Mouse (Mus musculus): ENCODE measurements around the gene Zfyve26. TPM values are rescaled to one million over a fixed set of nuclear protein-coding genes. Genes with fewer than 3 reads are reported as not detected.

The Zfyve26 gene
- polyA plus RNA-seq, 1 experiment from 2014 or later, result 13.7 TPM

- no peaks in the 10 kb centered on the region for H3K4me1 ChIP-seq (ENCODE audit: control insufficient read depth, insufficient read depth, low read length)
- no peaks in the 10 kb centered on the region for H3K9me3 ChIP-seq (replicated peaks; ENCODE audit: control insufficient read depth, low read length)
- WGBS (ENCODE audit: insufficient replicate concordance), result 61% methylated on average over 6 of the region's 6 CpGs
- no peak for ATAC-seq (replicated peaks; ENCODE audit: insufficient number of reproducible peaks, low FRiP score, low TSS enrichment)
- H3K27me3 ChIP-seq (ENCODE audit: control insufficient read depth, insufficient read depth, low read length), result no peaks in the 10 kb centered on the region
- H3K9ac ChIP-seq (ENCODE audit: low read depth, low read length), result no peak overlapping the region
- H3K27ac ChIP-seq (ENCODE audit: low read depth, low read length), result no peak overlapping the region
- H3K36me3 ChIP-seq (ENCODE audit: control insufficient read depth, insufficient read depth, low read length), result peaks cover 20% of the 10 kb centered on the region
- H3K4me2 ChIP-seq, result no peak overlapping the region
- no peak overlapping the region for H3K4me3 ChIP-seq (ENCODE audit: low read depth, low read length)
Measured at GRCm38 (mm10) chr12:79242921-79243320, 53.2 kb downstream of the Zfyve26 start.

GRCm38 (mm10) chr12:79241985-79242384 lies 54.1 kb downstream of the Zfyve26 start:
- H3K27ac ChIP-seq (ENCODE audit: low read depth, low read length), result no peak overlapping the region
- no peaks in the 10 kb centered on the region for H3K27me3 ChIP-seq (ENCODE audit: control insufficient read depth, insufficient read depth, low read length)
- no peaks in the 10 kb centered on the region for H3K9me3 ChIP-seq (replicated peaks; ENCODE audit: control insufficient read depth, low read length)
- H3K9ac ChIP-seq (ENCODE audit: low read depth, low read length), result no peak overlapping the region
- no peak overlapping the region for H3K4me2 ChIP-seq
- 90% methylated on average over 2 of the region's 2 CpGs for WGBS (ENCODE audit: insufficient replicate concordance)
- peaks cover 17% of the 10 kb centered on the region for H3K36me3 ChIP-seq (ENCODE audit: control insufficient read depth, insufficient read depth, low read length)
- H3K4me3 ChIP-seq (ENCODE audit: low read depth, low read length), result no peak overlapping the region
- no peak for ATAC-seq (replicated peaks; ENCODE audit: insufficient number of reproducible peaks, low FRiP score, low TSS enrichment)
- H3K4me1 ChIP-seq (ENCODE audit: control insufficient read depth, insufficient read depth, low read length), result no peaks in the 10 kb centered on the region

- no peak overlapping the region for H3K4me3 ChIP-seq (ENCODE audit: low read depth, low read length)
- H3K4me2 ChIP-seq, result no peak overlapping the region
- 81% methylated on average over 11 of the region's 11 CpGs for WGBS (ENCODE audit: insufficient replicate concordance)
- H3K27me3 ChIP-seq (ENCODE audit: control insufficient read depth, insufficient read depth, low read length), result no peaks in the 10 kb centered on the region
- no peak overlapping the region for H3K27ac ChIP-seq (ENCODE audit: low read depth, low read length)
- no peaks in the 10 kb centered on the region for H3K4me1 ChIP-seq (ENCODE audit: control insufficient read depth, insufficient read depth, low read length)
- H3K36me3 ChIP-seq (ENCODE audit: control insufficient read depth, insufficient read depth, low read length), result peaks cover 10% of the 10 kb centered on the region
- H3K9ac ChIP-seq (ENCODE audit: low read depth, low read length), result no peak overlapping the region
- no peak for ATAC-seq (replicated peaks; ENCODE audit: insufficient number of reproducible peaks, low FRiP score, low TSS enrichment)
- H3K9me3 ChIP-seq (replicated peaks; ENCODE audit: control insufficient read depth, low read length), result no peaks in the 10 kb centered on the region
Measured at GRCm38 (mm10) chr12:79235485-79236080, 60.5 kb downstream of the Zfyve26 start.

DNA sequence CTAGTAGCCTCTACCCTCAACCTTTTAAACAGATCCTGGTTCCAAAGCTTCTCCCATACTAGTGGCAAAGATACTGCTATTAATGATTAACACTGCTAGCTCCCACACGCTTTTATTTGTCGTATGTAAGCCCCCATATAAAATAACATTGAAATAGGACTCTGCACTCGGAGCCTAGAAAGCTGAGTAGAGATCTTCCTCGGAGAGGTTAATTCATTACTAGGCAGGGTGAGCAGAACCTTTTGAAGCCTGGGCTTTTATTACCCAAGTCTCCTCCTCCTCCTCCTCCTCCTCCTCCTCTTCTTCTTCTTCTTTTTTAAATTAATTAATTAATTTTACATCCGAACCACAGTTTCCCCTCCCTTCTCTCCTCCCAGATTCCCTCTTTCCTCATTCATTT lies 78.6 kb downstream of the Zfyve26 start:
- WGBS (ENCODE audit: insufficient replicate concordance), result 65% methylated on average over 5 of the region's 5 CpGs
- Histone ChIP-seq H3K9ac (ENCODE audit: low read depth, low read length) (no peak overlapping the region), H3K36me3 (ENCODE audit: control insufficient read depth, insufficient read depth, low read length) (no peaks in the 10 kb centered on the region), H3K4me1 (ENCODE audit: control insufficient read depth, insufficient read depth, low read length) (no peaks in the 10 kb centered on the region), H3K4me2 (no peak overlapping the region), H3K4me3 (ENCODE audit: low read depth, low read length) (no peak overlapping the region), H3K27ac (ENCODE audit: low read depth, low read length) (no peak overlapping the region), H3K9me3 (replicated peaks; ENCODE audit: control insufficient read depth, low read length) (no peaks in the 10 kb centered on the region), H3K27me3 (ENCODE audit: control insufficient read depth, insufficient read depth, low read length) (no peaks in the 10 kb centered on the region)
- no peak for ATAC-seq (replicated peaks; ENCODE audit: insufficient number of reproducible peaks, low FRiP score, low TSS enrichment)

GRCm38 (mm10) chr12:79211447-79211846 lies 84.7 kb downstream of the Zfyve26 start:
- Histone ChIP-seq H3K36me3 (ENCODE audit: control insufficient read depth, insufficient read depth, low read length) (no peaks in the 10 kb centered on the region), H3K4me1 (ENCODE audit: control insufficient read depth, insufficient read depth, low read length) (no peaks in the 10 kb centered on the region), H3K4me2 (no peak overlapping the region), H3K9ac (ENCODE audit: low read depth, low read length) (no peak overlapping the region), H3K9me3 (replicated peaks; ENCODE audit: control insufficient read depth, low read length) (no peaks in the 10 kb centered on the region), H3K27ac (ENCODE audit: low read depth, low read length) (no peak overlapping the region), H3K27me3 (ENCODE audit: control insufficient read depth, insufficient read depth, low read length) (no peaks in the 10 kb centered on the region), H3K4me3 (ENCODE audit: low read depth, low read length) (no peak overlapping the region)
- WGBS (ENCODE audit: insufficient replicate concordance), result 83% methylated on average over 8 of the region's 8 CpGs
- ATAC-seq (replicated peaks; ENCODE audit: insufficient number of reproducible peaks, low FRiP score, low TSS enrichment), result no peak

DNA sequence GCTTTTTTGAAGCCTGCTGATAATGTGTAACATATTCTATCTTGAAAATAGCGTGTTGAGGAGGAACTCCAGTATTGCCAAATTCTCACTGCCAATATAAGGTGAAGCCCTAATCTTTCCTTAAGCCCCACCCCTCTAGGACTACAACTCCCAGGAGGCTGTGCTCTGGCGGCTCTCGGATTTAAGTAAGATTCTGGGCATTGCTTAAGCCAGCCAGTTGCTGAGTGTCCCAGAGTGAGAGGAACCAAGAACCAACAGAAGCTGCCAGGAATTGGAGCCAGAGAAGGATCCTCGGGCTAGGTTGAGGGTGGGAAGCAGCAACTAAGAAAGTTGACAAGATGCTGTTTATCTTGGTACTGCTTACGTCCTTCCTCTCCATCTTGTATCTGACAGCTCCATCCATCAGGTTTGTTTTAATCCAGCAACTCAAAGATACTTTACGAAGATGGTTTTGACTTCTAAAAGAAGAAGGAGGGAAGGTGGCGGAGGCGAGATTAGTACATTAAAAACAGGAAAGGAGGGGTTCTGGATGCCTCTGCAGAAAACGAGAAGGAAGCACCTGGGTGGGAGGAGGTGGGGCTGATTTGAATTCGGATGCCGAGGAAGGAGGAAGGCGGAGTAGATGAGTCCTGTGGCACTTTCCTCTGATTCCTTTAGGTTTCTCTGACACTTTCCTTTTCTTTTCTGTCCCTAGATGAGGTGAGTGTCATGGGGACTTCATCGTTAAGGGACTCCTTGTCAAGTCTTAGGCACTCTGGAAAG lies 87.2 kb downstream of the Zfyve26 start, which contains the start of gene Rdh12:
Gene Rdh12, plus strand, starts transcription at position 212 of the 762 bp plus-strand sequence.
- Histone ChIP-seq H3K4me3 (ENCODE audit: low read depth, low read length) (peak within 1 kb of the TSS; percentile 46), H3K27ac (ENCODE audit: low read depth, low read length) (no peak within 1 kb of the TSS), H3K27me3 (ENCODE audit: control insufficient read depth, insufficient read depth, low read length) (no peaks in the 10 kb centered on the region), H3K36me3 (ENCODE audit: control insufficient read depth, insufficient read depth, low read length) (no peaks in the 10 kb centered on the region), H3K9me3 (replicated peaks; ENCODE audit: control insufficient read depth, low read length) (no peaks in the 10 kb centered on the region), H3K9ac (ENCODE audit: low read depth, low read length) (0 out of 2 replicates have a peak within 1 kb of the TSS, but pooled peaks have one; percentile 54), H3K4me1 (ENCODE audit: control insufficient read depth, insufficient read depth, low read length) (no peaks in the 10 kb centered on the region), H3K4me2 (peak within 1 kb of the TSS; percentile 72)
- WGBS (ENCODE audit: insufficient replicate concordance), result 4% methylated on average over 13 of the region's 13 CpGs
- no peak for ATAC-seq (replicated peaks; ENCODE audit: insufficient number of reproducible peaks, low FRiP score, low TSS enrichment)

- H3K4me3 ChIP-seq (ENCODE audit: low read depth, low read length), result no peak overlapping the region
- no peak overlapping the region for H3K4me2 ChIP-seq
- no peak overlapping the region for H3K27ac ChIP-seq (ENCODE audit: low read depth, low read length)
- no peak overlapping the region for H3K9ac ChIP-seq (ENCODE audit: low read depth, low read length)
- no peaks in the 10 kb centered on the region for H3K9me3 ChIP-seq (replicated peaks; ENCODE audit: control insufficient read depth, low read length)
- no peaks in the 10 kb centered on the region for H3K36me3 ChIP-seq (ENCODE audit: control insufficient read depth, insufficient read depth, low read length)
- 56% methylated on average over 3 of the region's 3 CpGs for WGBS (ENCODE audit: insufficient replicate concordance)
- no peaks in the 10 kb centered on the region for H3K4me1 ChIP-seq (ENCODE audit: control insufficient read depth, insufficient read depth, low read length)
- ATAC-seq (replicated peaks; ENCODE audit: insufficient number of reproducible peaks, low FRiP score, low TSS enrichment), result no peak
- no peaks in the 10 kb centered on the region for H3K27me3 ChIP-seq (ENCODE audit: control insufficient read depth, insufficient read depth, low read length)
Measured at GRCm38 (mm10) chr12:79201882-79202281, 94.2 kb downstream of the Zfyve26 start.

- no peaks in the 10 kb centered on the region for H3K4me1 ChIP-seq (ENCODE audit: control insufficient read depth, insufficient read depth, low read length)
- no peak for ATAC-seq (replicated peaks; ENCODE audit: insufficient number of reproducible peaks, low FRiP score, low TSS enrichment)
- H3K9ac ChIP-seq (ENCODE audit: low read depth, low read length), result no peak overlapping the region
- no peak overlapping the region for H3K4me3 ChIP-seq (ENCODE audit: low read depth, low read length)
- 79% methylated on average over 5 of the region's 5 CpGs for WGBS (ENCODE audit: insufficient replicate concordance)
- no peaks in the 10 kb centered on the region for H3K36me3 ChIP-seq (ENCODE audit: control insufficient read depth, insufficient read depth, low read length)
- H3K27ac ChIP-seq (ENCODE audit: low read depth, low read length), result no peak overlapping the region
- H3K27me3 ChIP-seq (ENCODE audit: control insufficient read depth, insufficient read depth, low read length), result no peaks in the 10 kb centered on the region
- H3K9me3 ChIP-seq (replicated peaks; ENCODE audit: control insufficient read depth, low read length), result no peaks in the 10 kb centered on the region
- H3K4me2 ChIP-seq, result no peak overlapping the region
Measured at GRCm38 (mm10) chr12:79197105-79197504, 99.0 kb downstream of the Zfyve26 start.

- no peaks in the 10 kb centered on the region for H3K36me3 ChIP-seq (ENCODE audit: control insufficient read depth, insufficient read depth, low read length)
- 0% methylated on average over 3 of the region's 3 CpGs for WGBS (ENCODE audit: insufficient replicate concordance)
- no peaks in the 10 kb centered on the region for H3K27me3 ChIP-seq (ENCODE audit: control insufficient read depth, insufficient read depth, low read length)
- no peaks in the 10 kb centered on the region for H3K4me1 ChIP-seq (ENCODE audit: control insufficient read depth, insufficient read depth, low read length)
- no peaks in the 10 kb centered on the region for H3K9me3 ChIP-seq (replicated peaks; ENCODE audit: control insufficient read depth, low read length)
- no peak overlapping the region for H3K4me3 ChIP-seq (ENCODE audit: low read depth, low read length)
- no peak for ATAC-seq (replicated peaks; ENCODE audit: insufficient number of reproducible peaks, low FRiP score, low TSS enrichment)
- H3K27ac ChIP-seq (ENCODE audit: low read depth, low read length), result no peak overlapping the region
- H3K4me2 ChIP-seq, result no peak overlapping the region
- H3K9ac ChIP-seq (ENCODE audit: low read depth, low read length), result no peak overlapping the region
Measured at GRCm38 (mm10) chr12:79193441-79193840, 102.7 kb downstream of the Zfyve26 start.
